Mouse (Mus musculus): ENCODE measurements around the gene Ciapin1. TPM values are rescaled to one million over a fixed set of nuclear protein-coding genes. Genes with fewer than 3 reads are reported as not detected.

Gene Ciapin1
- total and polyA plus RNA-seq, 2 experiments from 2014 or later = 60.6 to 162 TPM

GRCm38 (mm10) chr8:94870474-94871107, 32.4 kb upstream of the Ciapin1 start:
- peak overlapping the region; percentile 66 for H3K4me3 ChIP-seq (ENCODE audit: low read depth, low read length)
- DNase-seq (ENCODE audit: low spot score) (peak; percentile 81), ATAC-seq (ENCODE audit: low FRiP score) (peak; percentile 62)
- peaks cover 15% of the 10 kb centered on the region for H3K36me3 ChIP-seq (ENCODE audit: insufficient read depth, low read length)
- H3K9me3 ChIP-seq (ENCODE audit: low read length) = no peaks in the 10 kb centered on the region
- WGBS = 0% methylated on average over 22 of the region's 22 CpGs
- peak overlapping the region; percentile 88 for H3K9ac ChIP-seq (replicated peaks; ENCODE audit: low read length, poor library complexity, severe bottlenecking)
- TF ChIP-seq CTCF (IDR thresholded peaks at IDR 0.05) = no peak
- peaks cover 17% of the 10 kb centered on the region for H3K4me1 ChIP-seq (ENCODE audit: insufficient read depth, low read length)
- H3K27me3 ChIP-seq (ENCODE audit: insufficient read depth, low read length) = peaks cover 7% of the 10 kb centered on the region; the same call in 1 of the 2 replicates
- peak overlapping the region; percentile 81 for H3K27ac ChIP-seq (ENCODE audit: low read depth, low read length)
- H3K4me2 ChIP-seq (ENCODE audit: low read depth, low read length, poor library complexity, severe bottlenecking) = peak overlapping the region; percentile 91

- peak overlapping the region; percentile 91 for H3K4me2 ChIP-seq (ENCODE audit: low read depth, low read length, poor library complexity, severe bottlenecking)
- DNase-seq (ENCODE audit: low spot score) (no peak), ATAC-seq (ENCODE audit: low FRiP score) (no peak)
- peak overlapping the region; percentile 88 for H3K9ac ChIP-seq (replicated peaks; ENCODE audit: low read length, poor library complexity, severe bottlenecking)
- H3K36me3 ChIP-seq (ENCODE audit: insufficient read depth, low read length) = peaks cover 21% of the 10 kb centered on the region
- WGBS = 13% methylated on average over 4 of the region's 4 CpGs
- peak overlapping the region; percentile 81 for H3K27ac ChIP-seq (ENCODE audit: low read depth, low read length)
- H3K4me3 ChIP-seq (ENCODE audit: low read depth, low read length) = peak overlapping the region; percentile 66
- peaks cover 5% of the 10 kb centered on the region; the same call in 1 of the 2 replicates for H3K27me3 ChIP-seq (ENCODE audit: insufficient read depth, low read length)
- no peak for TF ChIP-seq CTCF (IDR thresholded peaks at IDR 0.05)
- no peaks in the 10 kb centered on the region for H3K9me3 ChIP-seq (ENCODE audit: low read length)
- peaks cover 17% of the 10 kb centered on the region for H3K4me1 ChIP-seq (ENCODE audit: insufficient read depth, low read length)
These were observed 31.8 kb upstream of the Ciapin1 start for GRCm38 (mm10) chr8:94870003-94870402.

GRCm38 (mm10) chr8:94869146-94869545, 31.0 kb upstream of the Ciapin1 start:
- H3K27ac ChIP-seq (ENCODE audit: low read depth, low read length) = peak overlapping the region; percentile 81; the same call in 1 of the 2 replicates
- 45% methylated on average over 7 of the region's 7 CpGs for WGBS

GRCm38 (mm10) chr8:94866921-94867320, 28.8 kb upstream of the Ciapin1 start:
- no peak overlapping the region for H3K9ac ChIP-seq (replicated peaks; ENCODE audit: low read length, poor library complexity, severe bottlenecking)
- DNase-seq (ENCODE audit: low spot score) (no peak), ATAC-seq (ENCODE audit: low FRiP score) (no peak)
- no peak overlapping the region for H3K27ac ChIP-seq (ENCODE audit: low read depth, low read length)
- no peak overlapping the region for H3K4me3 ChIP-seq (ENCODE audit: low read depth, low read length)
- H3K4me1 ChIP-seq (ENCODE audit: insufficient read depth, low read length) = peaks cover 17% of the 10 kb centered on the region
- no peaks in the 10 kb centered on the region for H3K9me3 ChIP-seq (ENCODE audit: low read length)
- no peak for TF ChIP-seq CTCF (IDR thresholded peaks at IDR 0.05)
- peaks cover 39% of the 10 kb centered on the region for H3K36me3 ChIP-seq (ENCODE audit: insufficient read depth, low read length)
- H3K27me3 ChIP-seq (ENCODE audit: insufficient read depth, low read length) = no peaks in the 10 kb centered on the region
- no peak overlapping the region for H3K4me2 ChIP-seq (ENCODE audit: low read depth, low read length, poor library complexity, severe bottlenecking)
- 92% methylated on average over 9 of the region's 9 CpGs for WGBS

More at GRCm38 (mm10) chr8:94869146-94869545, 31.0 kb upstream of the Ciapin1 start:
- Histone ChIP-seq H3K4me1 (ENCODE audit: insufficient read depth, low read length) (peaks cover 17% of the 10 kb centered on the region), H3K27me3 (ENCODE audit: insufficient read depth, low read length) (no peaks in the 10 kb centered on the region; the same call in 1 of the 2 replicates), H3K9me3 (ENCODE audit: low read length) (no peaks in the 10 kb centered on the region), H3K9ac (replicated peaks; ENCODE audit: low read length, poor library complexity, severe bottlenecking) (peak overlapping the region; percentile 88), H3K4me3 (ENCODE audit: low read depth, low read length) (peak overlapping the region; percentile 66), H3K4me2 (ENCODE audit: low read depth, low read length, poor library complexity, severe bottlenecking) (peak overlapping the region; percentile 91), H3K36me3 (ENCODE audit: insufficient read depth, low read length) (peaks cover 30% of the 10 kb centered on the region)
- no peak for TF ChIP-seq CTCF (IDR thresholded peaks at IDR 0.05)
- ATAC-seq (ENCODE audit: low FRiP score) (no peak), DNase-seq (ENCODE audit: low spot score) (no peak)

DNA sequence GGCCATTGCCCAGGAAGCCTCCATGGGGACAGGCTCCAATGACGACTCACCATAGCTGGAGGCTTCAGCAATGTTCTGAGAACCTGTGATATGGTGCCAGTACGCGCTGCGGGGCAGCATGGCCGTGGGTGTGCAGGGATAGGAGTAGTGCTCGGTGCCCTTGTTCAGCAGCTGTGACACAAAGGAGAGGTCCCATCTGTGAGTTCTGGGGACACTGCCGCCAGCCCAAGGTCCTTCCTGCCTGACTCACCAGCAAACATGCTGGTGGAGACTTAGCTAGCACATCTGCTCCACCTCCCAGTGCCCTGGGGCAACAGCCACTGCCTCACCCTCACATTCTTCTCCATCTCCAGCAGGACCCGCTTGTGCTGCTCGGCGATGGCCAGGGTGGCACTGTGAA, 27.1 kb upstream of the Ciapin1 start:
- peaks cover 49% of the 10 kb centered on the region for H3K36me3 ChIP-seq (ENCODE audit: insufficient read depth, low read length)

DNA sequence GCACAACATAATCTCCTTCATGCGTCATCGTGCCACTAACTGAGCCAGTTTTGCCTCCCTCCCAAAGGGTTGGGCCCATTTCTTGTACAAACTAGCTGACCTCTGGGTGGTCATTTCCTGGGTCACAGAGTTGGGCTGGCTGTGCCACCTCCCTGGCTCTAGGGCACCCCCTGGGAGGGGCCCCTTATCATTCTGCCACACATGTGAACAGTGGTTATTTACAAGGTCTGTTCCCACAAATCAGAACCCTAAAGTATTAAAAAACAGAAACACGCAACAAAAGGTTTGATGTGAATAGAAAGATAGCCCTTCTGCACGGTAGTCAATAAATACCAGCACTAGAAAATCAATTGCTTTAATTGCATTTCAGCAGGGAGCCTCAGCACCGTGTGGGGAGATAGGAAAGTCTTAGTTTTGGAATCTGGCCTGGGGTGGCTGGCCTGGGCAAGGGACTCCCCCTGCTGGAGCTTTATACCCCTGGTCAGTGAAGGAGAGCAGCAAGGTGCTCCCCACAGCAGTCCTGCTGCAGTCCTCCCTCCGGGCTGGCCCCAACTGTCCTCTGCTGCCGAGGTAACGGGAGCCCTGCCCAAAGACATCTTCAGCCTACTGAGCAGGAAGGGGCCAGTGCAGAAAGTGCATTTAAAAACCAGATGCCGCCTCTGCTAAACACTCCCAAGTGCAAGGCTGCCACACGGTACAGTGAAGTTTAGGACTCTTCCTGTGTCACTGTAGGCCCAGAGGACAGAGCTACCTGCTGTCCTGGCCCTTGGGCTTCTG, 25.9 kb upstream of the Ciapin1 start:
- Histone ChIP-seq H3K9ac (replicated peaks; ENCODE audit: low read length, poor library complexity, severe bottlenecking) (no peak overlapping the region), H3K27me3 (ENCODE audit: insufficient read depth, low read length) (no peaks in the 10 kb centered on the region), H3K36me3 (ENCODE audit: insufficient read depth, low read length) (peaks cover 53% of the 10 kb centered on the region), H3K4me1 (ENCODE audit: insufficient read depth, low read length) (peaks cover 10% of the 10 kb centered on the region), H3K9me3 (ENCODE audit: low read length) (no peaks in the 10 kb centered on the region), H3K4me2 (ENCODE audit: low read depth, low read length, poor library complexity, severe bottlenecking) (no peak overlapping the region), H3K4me3 (ENCODE audit: low read depth, low read length) (no peak overlapping the region), H3K27ac (ENCODE audit: low read depth, low read length) (no peak overlapping the region)
- ATAC-seq (ENCODE audit: low FRiP score) = no peak
- DNase-seq (ENCODE audit: low spot score) = no peak
- TF ChIP-seq CTCF (IDR thresholded peaks at IDR 0.05) = 0 out of 2 replicates have a peak, but pooled peaks have one; percentile 8
- WGBS = 78% methylated on average over 10 of the region's 10 CpGs

More for the DNA sequence above, 27.1 kb upstream of the Ciapin1 start:
- no peak overlapping the region for H3K4me3 ChIP-seq (ENCODE audit: low read depth, low read length)
- TF ChIP-seq CTCF (IDR thresholded peaks at IDR 0.05) = no peak
- H3K27me3 ChIP-seq (ENCODE audit: insufficient read depth, low read length) = no peaks in the 10 kb centered on the region
- no peaks in the 10 kb centered on the region for H3K9me3 ChIP-seq (ENCODE audit: low read length)
- ATAC-seq (ENCODE audit: low FRiP score) (no peak), DNase-seq (ENCODE audit: low spot score) (no peak)
- no peak overlapping the region for H3K4me2 ChIP-seq (ENCODE audit: low read depth, low read length, poor library complexity, severe bottlenecking)
- no peak overlapping the region for H3K27ac ChIP-seq (ENCODE audit: low read depth, low read length)
- H3K4me1 ChIP-seq (ENCODE audit: insufficient read depth, low read length) = peaks cover 17% of the 10 kb centered on the region
- WGBS = 88% methylated on average over 10 of the region's 10 CpGs
- H3K9ac ChIP-seq (replicated peaks; ENCODE audit: low read length, poor library complexity, severe bottlenecking) = no peak overlapping the region

All from midbrain, postnatal 0 days (tissue).